Mouse (Mus musculus) NIH3T3 (cell line): ENCODE results near the gene Npr3.
"Not testable (repeated sequence)": the region's sequence is repeated elsewhere in the genome, so short reads cannot be mapped to it uniquely, and the experiment has no call there.

ENCODE experiments used
- DNase-seq: peaks from one replicate; pipeline ENCODE4 v3.0.0-alpha.2; 2012; ENCODE audit warnings: low read depth

Npr3 gene

GRCm38 (mm10) chr15:11882508-11883205 lies 24.4 kb downstream of the Npr3 start:
- no peak for DNase-seq

GRCm38 (mm10) chr15:11881822-11882221 lies 25.3 kb downstream of the Npr3 start:
- DNase-seq = no peak

GRCm38 (mm10) chr15:11878334-11878733 lies 28.8 kb downstream of the Npr3 start:
- no peak for DNase-seq

GRCm38 (mm10) chr15:11877273-11877672 lies 29.8 kb downstream of the Npr3 start:
- DNase-seq = no peak

GRCm38 (mm10) chr15:11866918-11867317 lies 40.2 kb downstream of the Npr3 start:
- DNase-seq = no peak

- no peak for DNase-seq
Measured at GRCm38 (mm10) chr15:11863540-11863818, 43.6 kb downstream of the Npr3 start.

- no peak for DNase-seq
Measured at GRCm38 (mm10) chr15:11862785-11863539, 44.1 kb downstream of the Npr3 start.

- DNase-seq = no peak
Measured at GRCm38 (mm10) chr15:11862253-11862652, 44.8 kb downstream of the Npr3 start.

- DNase-seq = no peak
Measured at GRCm38 (mm10) chr15:11860259-11860658, 46.8 kb downstream of the Npr3 start.

- DNase-seq = no peak
Measured at GRCm38 (mm10) chr15:11859829-11860228, 47.3 kb downstream of the Npr3 start.

GRCm38 (mm10) chr15:11858411-11858810 lies 48.7 kb downstream of the Npr3 start:
- DNase-seq = no peak

- no peak for DNase-seq
Measured at GRCm38 (mm10) chr15:11845204-11846062, 61.7 kb downstream of the Npr3 start.

GRCm38 (mm10) chr15:11844115-11844514 lies 63.0 kb downstream of the Npr3 start:
- no peak for DNase-seq

- peak; percentile 13 for DNase-seq
Measured at GRCm38 (mm10) chr15:11841828-11842227, 65.3 kb downstream of the Npr3 start.

- DNase-seq = peak; percentile 30
Measured at GRCm38 (mm10) chr15:11835913-11836312, 71.2 kb downstream of the Npr3 start.

GRCm38 (mm10) chr15:11822347-11822746 lies 84.7 kb downstream of the Npr3 start:
- not testable (repeated sequence) for DNase-seq

- no peak for DNase-seq
Measured at GRCm38 (mm10) chr15:11815551-11815950, 91.5 kb downstream of the Npr3 start.

- DNase-seq = no peak
Measured at GRCm38 (mm10) chr15:11803576-11803975, 103.5 kb downstream of the Npr3 start.

GRCm38 (mm10) chr15:11801863-11802722 lies 105.0 kb downstream of the Npr3 start:
- DNase-seq = peak; percentile 63

GRCm38 (mm10) chr15:11794632-11795031 lies 112.5 kb downstream of the Npr3 start:
- peak; percentile 34 for DNase-seq
